Mouse (Mus musculus) C2C12 (cell line): ENCODE results near the gene Pnma1.

Experiments
- CTCF ChIP-seq: IDR thresholded peaks from one replicate; pipeline ENCODE4 v1.5.1; 2011; ENCODE audit not compliant: control insufficient read depth, insufficient read depth, insufficient read length
- MAX ChIP-seq: IDR thresholded peaks from one replicate; pipeline ENCODE4 v1.6.1; 2011; ENCODE audit warnings: mild to moderate bottlenecking, control low read depth
- MYOD1 ChIP-seq: IDR thresholded peaks from one replicate; pipeline ENCODE4 v1.6.1; 2011; ENCODE audit warnings: low read depth; ENCODE audit not compliant: control insufficient read depth, insufficient read length
- MYOG ChIP-seq: IDR thresholded peaks from one replicate; pipeline ENCODE4 v1.6.1; 2011; ENCODE audit not compliant: control insufficient read depth, insufficient read length; ENCODE audit errors: extremely low read depth
- USF1 ChIP-seq: IDR thresholded peaks from one replicate; pipeline ENCODE4 v1.6.1; 2011; ENCODE audit warnings: low read depth, mild to moderate bottlenecking, control low read depth, moderate library complexity

DNA sequence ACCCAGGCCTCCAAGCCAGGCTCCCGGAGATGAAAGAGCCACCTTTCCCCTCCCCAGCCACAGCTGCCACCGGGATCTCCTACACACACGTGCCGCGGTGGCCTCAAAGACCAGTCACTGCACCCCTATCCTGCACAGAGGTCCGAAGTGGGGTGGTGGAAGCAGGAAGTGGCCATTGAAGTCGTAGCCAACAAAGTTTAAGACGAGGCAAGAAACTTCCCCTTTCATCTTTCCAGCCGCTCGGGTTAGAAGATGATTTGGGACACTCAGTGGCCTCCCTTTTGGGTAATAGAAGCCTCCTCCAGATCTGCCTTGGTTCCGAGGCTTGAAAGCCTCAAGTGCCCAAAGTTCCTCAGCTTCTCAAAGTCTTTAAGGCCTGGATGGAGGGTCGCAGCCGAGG, 44.0 kb upstream of the Pnma1 start:
- TF ChIP-seq MYOD1 = no peak
- TF ChIP-seq CTCF = no peak
- TF ChIP-seq MYOG = no peak
- peak; percentile 22 for TF ChIP-seq MAX
- no peak for TF ChIP-seq USF1
